Mouse (Mus musculus) liver, embryonic 14.5 days (tissue): Measurements from ENCODE around the gene Vamp8.

Experiments used
- CTCF ChIP-seq: IDR thresholded peaks from 2 replicates; pipeline ENCODE4 v1.5.1; 2016; ENCODE audit warnings: antibody characterized with exemption, low read depth, control low read depth
- EP300 ChIP-seq: IDR thresholded peaks from 2 replicates; pipeline ENCODE4 v1.6.1; 2016; ENCODE audit warnings: antibody characterized with exemption, low read depth

DNA sequence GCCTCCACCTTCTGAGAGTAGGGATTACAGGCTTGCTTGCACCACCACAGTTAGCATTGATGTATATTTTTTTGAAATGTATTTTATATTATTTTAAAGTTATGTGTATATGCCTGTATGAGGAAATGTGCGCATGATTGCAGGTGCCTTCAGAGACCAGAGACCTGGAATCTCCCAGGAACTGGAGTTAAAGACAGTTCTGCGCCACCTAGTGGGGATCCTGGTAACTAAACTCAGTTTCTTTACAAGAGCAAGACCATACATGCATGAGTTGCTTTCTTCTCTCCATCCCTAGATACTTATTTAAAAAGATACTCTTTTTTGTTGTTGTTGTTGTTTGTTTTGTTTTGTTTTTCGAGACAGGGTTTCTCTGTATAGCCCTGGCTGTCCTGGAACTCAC lies 19.1 kb upstream of the Vamp8 start:
- TF ChIP-seq CTCF: peak; percentile 75
- no peak for TF ChIP-seq EP300
